Mouse (Mus musculus): ENCODE measurements around the gene Znrf2. TPM values are rescaled to one million over a fixed set of nuclear protein-coding genes. Genes with fewer than 3 reads are reported as not detected.

Znrf2 gene
- total RNA-seq, 2 experiments from 2014 or later, result 23.1 to 24.6 TPM

DNA sequence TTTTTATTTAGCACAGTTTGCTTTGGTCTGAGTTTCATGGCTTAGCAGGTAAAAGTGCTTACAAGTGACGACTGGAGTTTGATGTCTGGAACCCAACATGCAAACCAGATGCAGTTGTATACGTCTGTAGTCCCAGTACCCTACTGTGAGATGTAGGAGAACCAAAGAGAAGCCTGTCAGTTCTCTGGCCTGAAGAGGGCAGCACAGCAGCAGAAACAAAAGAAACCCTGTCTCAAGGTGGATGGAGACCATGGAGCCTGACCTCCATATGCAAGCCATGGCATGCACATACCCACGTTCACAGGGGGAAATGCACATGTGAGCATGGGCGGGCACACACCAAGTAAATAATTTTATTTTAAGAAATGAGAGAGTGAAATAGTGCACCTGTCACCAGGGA, 100.8 kb downstream of the Znrf2 start:
- DNase-seq (ENCODE audit: low spot score in 2 of 2), result peak; percentile 32 to 49
- H3K27ac ChIP-seq, result no peak overlapping the region
- TF ChIP-seq CTCF (conservative IDR thresholded peaks at IDR 0.05), result peak; percentile 87
- no peak overlapping the region for H3K4me3 ChIP-seq

DNA sequence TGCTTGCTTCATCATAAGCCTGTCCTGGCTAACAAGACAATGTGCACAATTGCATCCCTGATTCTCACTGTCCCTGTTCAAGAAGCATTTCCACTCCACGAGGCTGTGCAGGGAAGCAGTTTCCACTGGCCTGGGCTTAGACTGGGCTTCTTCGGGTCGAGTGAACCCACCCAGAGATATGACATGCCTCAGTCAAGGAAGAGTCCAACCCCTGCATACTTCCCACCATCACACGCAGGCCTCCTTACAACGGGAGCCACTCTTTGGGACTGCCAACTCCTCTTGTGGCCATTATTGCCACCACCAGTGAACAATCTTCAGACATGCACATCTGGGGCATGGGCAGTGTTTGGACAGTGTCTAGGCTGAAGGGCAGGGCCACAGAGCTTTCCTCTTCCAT, 101.8 kb downstream of the Znrf2 start:
- H3K27ac ChIP-seq, result no peak overlapping the region
- no peak for DNase-seq (ENCODE audit: low spot score in 2 of 2)
- no peak overlapping the region for H3K4me3 ChIP-seq
- TF ChIP-seq CTCF (conservative IDR thresholded peaks at IDR 0.05), result no peak

GRCm38 (mm10) chr6:54924538-54924937, 107.8 kb downstream of the Znrf2 start:
- no peak for DNase-seq (ENCODE audit: low spot score in 2 of 2)
- no peak for TF ChIP-seq CTCF (conservative IDR thresholded peaks at IDR 0.05)
- Histone ChIP-seq H3K4me3 (no peak overlapping the region), H3K27ac (no peak overlapping the region)

DNA sequence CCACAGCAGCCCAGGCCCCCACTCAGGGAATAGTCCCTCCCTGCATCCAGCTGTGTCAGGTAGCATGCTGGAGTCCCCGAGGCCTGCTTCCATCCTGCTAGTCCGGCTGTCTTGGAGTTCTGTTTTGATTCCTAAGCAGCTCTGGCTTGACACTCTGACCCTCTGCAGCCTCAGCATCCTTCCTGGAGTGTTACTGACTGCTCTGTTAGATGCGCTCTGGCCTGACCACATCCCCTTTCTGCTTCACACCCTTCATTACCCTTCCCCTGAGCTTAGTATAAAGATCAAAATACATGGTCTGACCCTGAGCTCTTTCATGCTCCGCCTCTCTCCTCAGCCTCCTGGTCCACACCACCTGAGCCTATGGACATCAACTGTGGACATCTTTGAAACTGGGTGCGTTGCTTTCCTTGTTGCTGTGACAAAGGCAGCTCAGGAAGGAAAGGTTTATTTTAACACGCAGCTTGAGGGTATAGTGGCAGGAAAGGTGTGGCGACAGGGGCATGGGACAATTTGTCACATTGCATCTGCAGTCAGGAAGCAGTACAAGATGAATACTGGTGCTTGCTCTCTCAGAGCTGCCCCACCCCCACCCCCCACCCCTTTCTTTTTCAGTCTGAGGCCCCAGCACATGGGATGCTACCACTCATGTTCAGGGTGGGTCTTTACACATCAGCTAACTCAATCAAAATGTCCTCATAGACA, 109.2 kb downstream of the Znrf2 start:
- Histone ChIP-seq H3K4me3 (no peak overlapping the region), H3K27ac (no peak overlapping the region)
- no peak for DNase-seq (ENCODE audit: low spot score in 2 of 2)
- no peak for TF ChIP-seq CTCF (conservative IDR thresholded peaks at IDR 0.05)

DNA sequence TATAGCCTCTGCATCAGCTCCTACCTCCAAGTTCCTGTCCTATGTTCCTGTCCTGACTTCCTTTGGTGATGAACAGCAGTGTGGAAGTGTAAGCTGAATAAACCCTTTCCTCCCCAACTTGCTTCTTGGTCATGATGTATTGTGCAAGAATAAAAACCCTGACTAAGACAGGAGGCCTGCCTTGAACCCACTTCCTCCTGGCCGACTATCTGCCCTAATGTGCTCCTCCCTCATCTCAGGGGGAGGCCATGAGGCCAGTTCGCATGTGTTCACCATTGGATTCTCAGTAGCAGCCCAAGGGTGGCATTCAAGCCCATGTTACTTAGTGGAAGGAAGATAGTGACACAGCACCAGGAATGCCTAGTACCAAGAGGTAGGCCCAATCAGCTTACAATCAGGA, 110.2 kb downstream of the Znrf2 start:
- no peak for DNase-seq (ENCODE audit: low spot score in 2 of 2)
- no peak for TF ChIP-seq CTCF (conservative IDR thresholded peaks at IDR 0.05)
- no peak overlapping the region for H3K4me3 ChIP-seq
- H3K27ac ChIP-seq, result no peak overlapping the region

DNA sequence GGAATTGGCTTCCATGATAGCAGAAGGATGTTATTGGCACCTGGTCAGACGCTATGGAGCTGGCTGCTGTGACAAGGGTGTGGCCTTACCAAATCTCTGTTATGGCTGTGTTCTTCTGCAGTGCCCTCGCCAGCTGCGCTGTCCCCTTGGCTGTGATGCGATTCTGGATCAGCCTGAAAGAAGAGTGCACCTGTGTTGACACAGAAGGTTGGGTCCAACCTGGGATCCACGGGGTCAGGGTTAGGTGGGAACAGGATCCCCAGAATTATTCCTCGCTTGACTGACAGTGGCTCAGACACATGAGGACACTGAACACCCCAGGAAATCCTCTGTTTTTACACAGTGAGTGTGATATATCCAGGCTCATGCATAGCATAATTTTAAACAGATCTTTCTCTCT, 111.2 kb downstream of the Znrf2 start:
- no peak for DNase-seq (ENCODE audit: low spot score in 2 of 2)
- Histone ChIP-seq H3K4me3 (no peak overlapping the region), H3K27ac (no peak overlapping the region)
- TF ChIP-seq CTCF (conservative IDR thresholded peaks at IDR 0.05), result no peak

DNA sequence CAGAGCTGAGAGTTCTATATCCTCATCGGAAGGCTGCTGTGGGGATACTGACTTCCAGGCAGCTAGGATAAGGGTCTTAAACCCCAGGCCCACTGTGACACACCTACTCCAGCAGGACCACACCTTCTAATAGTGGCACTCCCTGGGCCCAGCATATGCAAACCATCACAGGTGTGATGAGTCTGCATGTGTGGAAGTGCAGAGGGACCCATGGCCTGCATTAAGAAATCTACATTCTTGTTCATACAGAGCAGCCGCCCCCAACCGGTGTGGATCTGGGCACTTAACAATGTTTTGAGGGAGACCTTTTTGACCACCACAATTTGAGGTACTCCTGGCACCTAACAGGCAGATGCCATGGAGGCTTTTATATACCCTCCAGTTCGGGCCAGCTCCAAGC, 114.9 kb downstream of the Znrf2 start:
- no peak for DNase-seq (ENCODE audit: low spot score in 2 of 2)
- TF ChIP-seq CTCF (conservative IDR thresholded peaks at IDR 0.05), result no peak

GRCm38 (mm10) chr6:54932526-54932925, 115.8 kb downstream of the Znrf2 start:
- Histone ChIP-seq H3K4me3 (no peak overlapping the region), H3K27ac (no peak overlapping the region)
- TF ChIP-seq CTCF (conservative IDR thresholded peaks at IDR 0.05), result no peak
- DNase-seq (ENCODE audit: low spot score in 2 of 2), result no peak

More for the DNA sequence above, 114.9 kb downstream of the Znrf2 start:
- no peak overlapping the region for H3K27ac ChIP-seq
- H3K4me3 ChIP-seq, result no peak overlapping the region

DNA sequence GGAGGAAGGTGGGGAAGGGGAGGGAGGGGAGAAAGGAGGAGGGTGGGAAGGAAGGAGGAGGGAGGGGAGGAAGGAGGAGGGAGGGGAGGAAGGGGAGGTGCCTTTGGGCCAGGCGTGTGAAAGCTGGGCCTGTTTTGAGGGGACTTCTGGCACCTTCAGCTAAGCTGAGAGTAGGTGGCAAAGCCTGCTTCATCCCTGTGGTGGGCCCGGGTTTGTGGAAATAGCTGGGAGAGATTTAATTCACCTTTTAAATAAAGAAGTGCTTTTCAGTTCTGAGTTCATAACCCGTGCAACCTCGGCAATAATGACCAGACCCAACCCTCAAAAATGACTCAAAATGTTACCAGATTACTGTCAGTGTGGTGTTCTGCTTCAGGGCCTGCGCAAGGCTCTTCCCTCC, 116.5 kb downstream of the Znrf2 start:
- H3K4me3 ChIP-seq, result no peak overlapping the region
- H3K27ac ChIP-seq, result no peak overlapping the region
- TF ChIP-seq CTCF (conservative IDR thresholded peaks at IDR 0.05), result no peak
- DNase-seq (ENCODE audit: low spot score in 2 of 2), result no peak

- no peak for DNase-seq (ENCODE audit: low spot score in 2 of 2)
- Histone ChIP-seq H3K4me3 (no peak overlapping the region), H3K27ac (no peak overlapping the region)
- no peak for TF ChIP-seq CTCF (conservative IDR thresholded peaks at IDR 0.05)
Measured at GRCm38 (mm10) chr6:54933866-54934265, 117.2 kb downstream of the Znrf2 start.

DNA sequence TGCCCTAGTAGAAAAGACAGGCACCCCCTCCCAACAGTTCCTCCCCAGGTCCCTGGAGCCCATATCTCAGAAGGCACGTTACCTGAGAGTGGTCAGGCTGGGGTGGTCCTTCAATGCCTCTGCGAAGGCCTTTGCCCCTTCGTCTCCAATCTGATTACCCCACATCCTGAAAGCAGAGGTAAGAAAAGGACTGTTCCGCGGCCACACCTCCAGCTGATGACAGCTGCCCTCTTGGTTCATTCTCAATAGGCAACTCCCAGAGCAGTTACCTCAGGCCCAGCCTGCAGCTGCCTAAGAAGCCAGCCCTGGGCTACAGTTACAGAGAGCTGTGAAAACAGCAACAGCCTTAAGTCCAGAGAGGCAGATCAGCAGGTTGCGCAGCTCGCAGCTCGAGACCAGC, 117.6 kb downstream of the Znrf2 start:
- no peak for DNase-seq (ENCODE audit: low spot score in 2 of 2)
- TF ChIP-seq CTCF (conservative IDR thresholded peaks at IDR 0.05), result no peak
- no peak overlapping the region for H3K4me3 ChIP-seq
- H3K27ac ChIP-seq, result no peak overlapping the region

DNA sequence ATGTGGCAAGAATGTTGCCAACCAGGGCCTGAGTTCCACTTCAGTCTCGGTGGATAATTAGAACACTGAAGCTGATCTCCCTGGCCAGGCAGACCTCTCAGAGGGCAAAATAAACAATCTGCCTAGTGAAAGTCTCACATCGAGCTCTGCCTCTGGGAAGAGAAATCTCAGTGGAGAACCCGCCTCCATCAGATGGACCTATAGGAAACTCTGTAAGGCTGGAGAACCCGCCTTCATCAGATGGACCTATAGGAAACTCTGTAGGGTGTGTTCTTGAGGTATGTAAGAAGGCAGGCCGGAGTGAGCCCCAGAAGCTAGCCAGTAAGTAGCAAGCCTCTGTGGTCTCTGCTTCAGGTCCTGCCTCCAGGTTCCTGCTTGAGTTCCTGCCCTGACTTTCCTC, 118.2 kb downstream of the Znrf2 start:
- Histone ChIP-seq H3K4me3 (no peak overlapping the region), H3K27ac (no peak overlapping the region)
- no peak for DNase-seq (ENCODE audit: low spot score in 2 of 2)
- no peak for TF ChIP-seq CTCF (conservative IDR thresholded peaks at IDR 0.05)

GRCm38 (mm10) chr6:54936496-54936895, 119.8 kb downstream of the Znrf2 start:
- no peak for TF ChIP-seq CTCF (conservative IDR thresholded peaks at IDR 0.05)
- DNase-seq (ENCODE audit: low spot score in 2 of 2), result no peak
- no peak overlapping the region for H3K27ac ChIP-seq
- no peak overlapping the region for H3K4me3 ChIP-seq

DNA sequence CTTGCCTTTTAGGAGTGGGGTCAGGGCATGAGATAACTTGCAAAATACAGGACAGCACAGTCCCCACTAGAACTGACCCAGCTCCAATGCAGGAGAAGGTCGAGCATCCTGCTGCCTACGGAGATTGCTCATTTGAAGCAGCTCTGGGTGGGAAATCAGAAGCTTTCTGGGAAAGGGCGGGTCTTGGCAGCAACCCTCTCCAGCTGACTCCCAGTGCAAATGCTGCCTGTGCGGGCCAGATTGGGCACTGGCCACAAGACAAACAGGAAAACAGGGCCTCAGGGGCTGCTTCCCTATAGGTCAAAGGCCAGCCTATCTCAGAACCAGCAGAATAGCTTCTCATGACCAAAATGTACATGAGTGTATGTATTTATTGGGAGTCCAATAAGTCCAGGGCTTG, 122.9 kb downstream of the Znrf2 start:
- no peak for DNase-seq (ENCODE audit: low spot score in 2 of 2)
- Histone ChIP-seq H3K27ac (no peak overlapping the region), H3K4me3 (no peak overlapping the region)
- no peak for TF ChIP-seq CTCF (conservative IDR thresholded peaks at IDR 0.05)

All from layer of hippocampus, adult 2 months (tissue).